Mouse (Mus musculus): ENCODE measurements around the gene Tnks2.
"Not testable (repeated sequence)": the region's sequence is repeated elsewhere in the genome, so short reads cannot be mapped to it uniquely, and the experiment has no call there.

The Tnks2 gene

DNA sequence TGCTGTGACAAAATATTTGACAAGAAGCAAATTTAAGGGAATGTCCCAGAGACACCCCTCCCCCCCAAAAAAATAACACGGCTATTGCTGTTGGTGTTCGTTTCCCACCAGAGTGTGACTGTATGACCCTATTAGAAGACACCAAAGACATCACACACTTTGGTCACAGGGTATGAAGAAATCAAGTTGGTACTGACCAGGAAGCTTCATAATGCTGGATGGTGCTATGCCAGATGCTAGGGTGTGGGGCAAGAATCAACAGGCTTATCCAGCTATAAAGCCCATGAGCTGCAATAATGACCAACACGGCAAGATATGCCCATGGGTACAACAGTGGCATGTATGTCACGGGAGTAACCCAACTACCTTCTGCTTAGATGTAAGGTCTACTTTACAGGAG lies 11.3 kb upstream of the Tnks2 start:
- DNase-seq (ENCODE audit: low read depth): no peak

DNA sequence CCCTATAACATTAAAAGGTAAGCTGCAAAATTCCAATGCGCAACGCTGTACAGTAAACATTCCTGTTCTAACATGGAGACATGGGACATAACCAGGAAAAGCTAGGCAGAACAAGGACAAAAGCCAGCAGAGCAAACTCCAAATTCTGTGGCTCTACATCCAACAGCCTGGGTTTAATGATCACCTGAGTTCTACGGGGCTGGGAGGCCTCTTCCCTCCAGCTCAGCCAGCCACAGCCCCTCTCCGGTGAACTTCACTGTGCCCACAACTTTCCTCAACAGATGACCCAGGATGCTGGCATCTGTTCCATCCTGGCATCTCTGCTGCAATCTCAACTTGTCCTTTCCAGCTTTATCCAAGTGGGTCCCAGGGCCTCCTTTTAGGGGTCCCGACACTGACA lies 6.4 kb upstream of the Tnks2 start:
- no peak for DNase-seq (ENCODE audit: low read depth)

GRCm38 (mm10) chr19:36828322-36828721 lies 5.7 kb upstream of the Tnks2 start:
- no peak for DNase-seq (ENCODE audit: low read depth)

DNA sequence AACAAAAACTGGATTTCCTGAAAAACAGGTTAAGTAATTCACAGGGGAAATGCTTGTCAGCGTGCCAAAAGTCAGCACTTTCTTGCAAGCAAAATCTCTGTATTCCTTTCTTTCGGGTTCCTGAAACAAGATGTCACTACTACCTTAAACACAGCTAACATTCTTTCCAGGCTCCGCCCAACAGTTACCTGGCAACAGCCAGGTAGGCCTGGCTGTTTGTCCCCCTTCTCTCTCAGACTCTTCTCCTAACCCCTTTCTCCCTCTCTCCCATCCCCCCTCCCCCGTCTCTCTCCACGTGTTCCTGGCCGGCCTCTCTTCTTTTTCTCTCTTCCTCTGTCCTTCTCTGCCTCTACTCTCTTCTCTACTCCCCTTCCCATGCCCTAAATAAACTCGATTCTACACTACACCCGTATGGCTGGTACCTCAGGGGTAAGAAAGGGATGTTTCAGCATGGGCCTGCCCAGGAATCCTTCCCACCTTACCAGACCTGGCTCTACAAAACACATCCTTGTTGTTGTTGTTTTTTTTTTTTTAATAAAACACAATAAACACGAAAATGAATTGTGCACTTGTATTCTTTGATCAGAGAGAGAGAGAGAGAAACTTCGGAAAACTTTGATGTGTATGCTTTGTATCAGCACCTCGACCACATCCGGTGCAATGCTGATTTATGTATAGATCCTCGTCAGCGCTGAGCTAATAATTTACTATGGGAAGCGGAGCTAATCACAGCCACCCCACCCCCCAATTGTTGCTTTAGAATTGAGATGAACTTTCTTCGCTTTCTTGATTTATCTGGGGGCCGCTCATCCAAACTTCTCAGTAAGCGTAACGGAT lies 863 bp upstream of the Tnks2 start:
- DNase-seq (ENCODE audit: low read depth): peak; percentile 55

DNA sequence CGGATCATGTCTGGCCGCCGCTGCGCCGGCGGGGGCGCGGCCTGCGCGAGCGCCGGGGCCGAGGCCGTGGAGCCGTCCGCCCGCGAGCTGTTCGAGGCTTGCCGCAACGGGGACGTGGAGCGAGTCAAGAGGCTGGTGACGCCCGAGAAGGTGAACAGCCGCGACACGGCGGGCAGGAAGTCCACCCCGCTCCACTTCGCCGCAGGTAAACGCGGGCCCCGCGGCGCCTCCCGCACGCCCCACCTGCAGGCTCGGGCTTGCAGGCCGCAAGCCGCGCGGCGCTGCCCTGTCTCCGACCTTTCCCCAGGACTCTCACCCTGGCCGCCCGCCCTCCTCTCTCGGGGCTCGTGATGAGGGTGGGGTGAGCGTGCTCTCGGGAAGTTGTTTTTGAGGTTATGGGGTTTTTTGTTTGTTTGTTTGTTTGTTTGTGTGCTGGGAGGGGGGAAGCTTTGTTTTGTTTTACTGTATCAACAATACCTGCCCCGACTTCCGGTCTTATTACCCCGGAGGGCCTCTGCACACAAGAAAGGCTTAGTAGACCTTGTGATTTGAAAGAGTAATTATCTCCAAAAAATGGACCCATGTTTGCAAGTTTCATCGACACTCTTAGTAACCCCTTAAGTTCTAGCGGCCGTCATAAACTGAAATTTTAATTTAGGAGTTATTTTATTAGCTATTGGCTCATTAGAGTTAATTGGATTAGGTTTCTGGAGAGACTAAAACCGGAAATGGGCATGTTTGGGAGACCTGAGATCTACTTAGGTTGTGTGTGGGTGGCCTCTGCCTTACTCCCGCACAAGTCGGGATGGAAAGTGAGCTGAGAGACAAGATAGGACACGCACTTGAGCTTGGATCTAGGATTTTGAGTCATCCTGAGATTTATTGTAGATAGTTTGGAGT lies 750 bp downstream of the Tnks2 start:
- DNase-seq (ENCODE audit: low read depth): peak; percentile 47

DNA sequence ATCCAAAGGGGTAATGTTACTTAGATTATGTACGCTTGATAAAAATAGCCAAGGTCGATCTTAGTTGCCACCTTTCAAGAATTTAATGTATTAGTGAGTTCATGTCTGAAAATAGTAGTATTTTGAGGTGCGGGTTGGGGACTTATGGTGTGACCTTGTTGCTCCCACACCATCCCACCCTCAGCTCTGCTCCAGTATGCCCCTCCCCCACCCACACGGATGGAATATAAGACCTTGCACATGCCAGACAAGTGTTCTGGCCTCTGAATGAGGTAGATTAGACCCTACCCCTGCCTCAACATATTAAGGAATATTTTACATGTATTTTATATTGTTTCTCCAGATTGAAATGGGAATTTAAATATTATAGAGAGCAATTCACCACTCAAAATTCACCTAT lies 2.0 kb downstream of the Tnks2 start:
- DNase-seq (ENCODE audit: low read depth): no peak

DNA sequence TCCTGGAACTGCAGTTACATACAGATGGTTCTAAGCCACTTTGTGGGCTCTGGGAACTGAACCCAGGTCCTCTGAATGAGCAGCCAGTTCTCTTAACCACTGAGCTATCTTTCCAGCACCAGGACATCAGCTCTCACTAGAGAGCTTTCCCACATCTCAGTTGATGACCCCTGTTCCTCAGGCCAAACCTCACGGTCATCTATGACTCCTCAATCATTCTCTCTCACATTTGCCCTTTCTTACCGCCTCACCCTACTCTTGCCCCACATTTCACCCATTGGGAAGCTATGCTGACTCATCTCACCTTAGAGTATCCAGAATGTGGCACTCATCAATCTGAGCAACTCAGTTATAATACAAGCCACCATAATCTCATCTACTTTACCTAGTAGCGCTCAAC lies 6.3 kb downstream of the Tnks2 start:
- no peak for DNase-seq (ENCODE audit: low read depth)

GRCm38 (mm10) chr19:36843866-36844265 lies 9.8 kb downstream of the Tnks2 start:
- no peak for DNase-seq (ENCODE audit: low read depth)

GRCm38 (mm10) chr19:36845924-36846323 lies 11.9 kb downstream of the Tnks2 start:
- DNase-seq (ENCODE audit: low read depth): no peak

GRCm38 (mm10) chr19:36853831-36854230 lies 19.8 kb downstream of the Tnks2 start:
- DNase-seq (ENCODE audit: low read depth): no peak

DNA sequence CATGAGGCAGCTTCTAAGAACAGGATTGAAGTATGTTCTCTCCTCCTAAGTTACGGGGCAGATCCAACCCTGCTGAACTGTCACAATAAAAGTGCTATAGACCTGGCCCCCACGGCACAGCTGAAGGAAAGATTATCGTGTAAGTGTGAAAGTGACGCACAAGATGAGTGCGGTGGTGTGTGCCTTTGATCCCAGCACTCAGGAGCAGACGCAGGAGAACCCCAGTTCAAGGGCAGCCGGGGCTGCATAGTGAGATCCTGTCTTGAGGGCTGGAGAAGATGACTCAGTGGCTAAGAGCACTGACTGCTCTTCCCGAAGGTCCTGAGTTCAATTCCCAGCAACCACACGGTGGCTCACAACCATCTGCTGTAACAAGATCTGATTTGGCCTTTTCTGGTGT lies 23.8 kb downstream of the Tnks2 start:
- no peak for DNase-seq (ENCODE audit: low read depth)

GRCm38 (mm10) chr19:36860393-36860792 lies 26.4 kb downstream of the Tnks2 start:
- DNase-seq (ENCODE audit: low read depth): no peak

DNA sequence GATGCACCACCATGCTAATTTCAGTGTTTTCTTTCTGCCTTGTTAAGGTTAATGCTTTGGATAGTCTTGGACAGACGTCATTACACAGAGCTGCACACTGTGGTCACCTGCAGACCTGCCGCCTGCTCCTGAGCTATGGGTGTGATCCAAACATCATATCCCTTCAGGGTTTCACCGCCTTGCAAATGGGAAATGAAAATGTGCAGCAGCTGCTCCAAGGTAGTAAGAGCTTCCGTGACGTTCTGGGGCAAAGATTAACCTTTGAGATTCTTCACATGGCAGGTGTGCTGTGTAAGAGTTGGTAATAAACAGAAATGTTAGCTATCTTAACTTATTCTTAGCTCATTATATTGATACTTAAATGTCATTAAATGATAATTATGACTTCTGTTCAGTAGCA lies 31.9 kb downstream of the Tnks2 start:
- no peak for DNase-seq (ENCODE audit: low read depth)

DNA sequence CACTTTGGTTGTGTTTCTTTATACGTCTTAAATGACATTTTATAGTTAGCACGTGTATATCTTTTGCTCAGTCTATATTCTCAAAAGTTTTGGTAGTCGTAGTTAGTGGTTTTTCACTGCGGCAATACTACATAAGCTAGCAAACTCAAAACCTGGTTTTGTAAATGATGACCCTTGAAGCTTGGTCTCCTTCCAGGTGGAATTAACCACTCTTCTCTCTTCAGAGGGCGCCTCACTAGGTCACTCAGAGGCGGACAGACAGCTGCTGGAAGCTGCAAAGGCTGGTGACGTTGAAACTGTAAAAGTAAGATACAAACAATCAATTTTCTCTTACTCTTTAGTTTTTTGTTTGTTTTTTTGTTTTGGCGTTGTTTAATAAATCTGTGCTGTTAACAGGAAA lies 33.4 kb downstream of the Tnks2 start:
- no peak for DNase-seq (ENCODE audit: low read depth)

GRCm38 (mm10) chr19:36868675-36869074 lies 34.6 kb downstream of the Tnks2 start:
- DNase-seq (ENCODE audit: low read depth): not testable (repeated sequence)

DNA sequence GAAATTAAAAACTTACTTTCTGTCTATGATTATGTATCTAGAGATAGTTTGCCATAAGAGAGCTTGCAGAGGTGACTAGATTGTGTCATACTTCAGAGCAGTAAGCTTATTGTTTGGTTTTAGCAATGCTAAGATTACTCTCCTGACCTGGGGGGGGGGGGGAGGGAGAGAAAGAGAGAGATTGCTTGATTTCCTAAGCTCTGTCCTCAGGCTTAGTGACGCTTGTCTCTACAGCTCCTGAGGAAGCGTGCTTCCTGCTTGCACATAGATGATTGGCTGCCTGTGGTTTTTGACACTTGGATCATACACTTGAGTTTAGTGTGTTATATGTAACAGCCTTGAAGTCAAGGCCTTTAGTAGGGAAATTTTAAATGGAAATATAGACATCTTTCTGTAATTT lies 40.6 kb downstream of the Tnks2 start:
- DNase-seq (ENCODE audit: low read depth): no peak

DNA sequence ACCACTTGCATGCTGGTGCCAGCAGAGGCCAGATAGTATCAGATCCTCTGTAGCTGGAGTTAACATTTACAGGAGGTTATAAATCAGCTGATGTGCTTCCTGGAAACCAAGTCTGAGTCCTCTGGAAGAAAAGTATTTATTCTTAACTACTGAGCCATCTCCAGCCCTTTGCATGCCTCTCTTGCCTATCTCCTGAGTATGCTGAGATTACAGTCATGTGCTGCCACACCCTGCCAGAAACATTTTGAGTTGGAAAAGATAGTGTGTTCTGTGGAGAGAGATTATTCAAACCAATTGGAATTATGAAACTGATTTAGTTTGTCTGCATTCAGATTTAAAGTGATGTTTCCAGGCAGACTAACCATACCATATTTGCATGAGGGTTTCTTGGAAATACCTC lies 43.3 kb downstream of the Tnks2 start:
- no peak for DNase-seq (ENCODE audit: low read depth)

DNA sequence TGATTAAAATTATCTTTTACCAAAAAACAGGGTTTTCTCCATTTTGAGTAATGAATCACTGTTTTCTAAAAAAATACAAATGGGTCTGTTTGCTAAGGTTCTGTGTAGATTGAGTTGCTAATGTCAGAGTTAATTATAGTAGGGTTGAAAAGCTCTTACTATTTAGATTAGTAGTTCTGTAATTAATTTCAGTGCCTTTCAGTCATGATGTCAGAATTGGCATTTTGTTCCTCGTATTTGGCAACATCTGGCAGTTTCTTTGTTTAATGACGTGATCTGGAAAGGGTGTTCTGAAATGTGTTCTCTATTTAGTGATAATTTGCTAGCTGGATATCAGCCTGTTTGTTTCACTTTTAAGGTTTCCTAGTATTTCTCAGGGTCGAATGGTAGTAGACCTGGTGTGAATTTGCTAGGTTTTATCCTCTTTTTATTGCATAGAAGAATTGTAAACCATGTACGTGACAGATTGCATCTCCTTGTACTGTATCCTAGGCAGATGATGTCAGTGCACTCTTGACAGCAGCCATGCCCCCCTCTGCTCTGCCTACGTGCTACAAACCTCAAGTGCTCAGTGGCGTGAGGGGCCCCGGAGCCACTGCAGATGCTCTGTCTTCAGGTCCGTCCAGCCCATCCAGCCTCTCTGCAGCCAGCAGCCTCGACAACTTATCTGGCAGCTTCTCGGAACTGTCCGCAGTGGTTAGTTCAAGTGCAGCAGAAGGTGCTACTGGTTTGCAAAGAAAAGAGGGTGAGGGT lies 44.9 kb downstream of the Tnks2 start:
- no peak for DNase-seq (ENCODE audit: low read depth)

GRCm38 (mm10) chr19:36883119-36883518 lies 49.1 kb downstream of the Tnks2 start:
- DNase-seq (ENCODE audit: low read depth): peak; percentile 30

DNA sequence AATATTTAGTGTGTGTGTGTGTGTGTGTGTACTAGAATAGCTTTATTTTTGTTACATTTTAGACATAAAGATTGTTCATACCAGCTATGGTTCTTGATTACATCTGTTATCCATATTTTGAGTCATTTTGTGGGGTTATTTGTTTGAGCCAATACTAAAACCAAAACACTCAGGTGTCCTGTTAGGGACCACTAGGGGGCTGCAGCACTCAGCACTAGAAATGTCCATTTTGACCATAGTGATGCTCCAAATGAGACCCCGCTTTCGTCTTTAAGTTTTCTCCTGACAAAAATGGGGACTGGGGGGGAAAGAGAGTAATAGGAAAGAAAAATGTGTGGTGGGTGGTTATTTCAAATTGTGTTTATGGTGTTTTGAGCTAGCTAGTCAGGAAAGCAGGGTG lies 52.3 kb downstream of the Tnks2 start:
- no peak for DNase-seq (ENCODE audit: low read depth)

GRCm38 (mm10) chr19:36887706-36888105 lies 53.7 kb downstream of the Tnks2 start:
- no peak for DNase-seq (ENCODE audit: low read depth)

GRCm38 (mm10) chr19:36891746-36892145 lies 57.7 kb downstream of the Tnks2 start:
- no peak for DNase-seq (ENCODE audit: low read depth)

All from c-Kit-positive CD71-positive TER-119-negative erythroid progenitor cells, embryonic 14.5 days (primary cell).